Mouse (Mus musculus): Measurements from ENCODE around the gene Mdm2. TPM values are rescaled to one million over a fixed set of nuclear protein-coding genes. Genes with fewer than 3 reads are reported as not detected.
"Not testable (repeated sequence)": the region's sequence is repeated elsewhere in the genome, so short reads cannot be mapped to it uniquely, and the experiment has no call there.

Gene Mdm2
- polyA plus RNA-seq, 1 experiment from 2014 or later = 19.5 TPM

DNA sequence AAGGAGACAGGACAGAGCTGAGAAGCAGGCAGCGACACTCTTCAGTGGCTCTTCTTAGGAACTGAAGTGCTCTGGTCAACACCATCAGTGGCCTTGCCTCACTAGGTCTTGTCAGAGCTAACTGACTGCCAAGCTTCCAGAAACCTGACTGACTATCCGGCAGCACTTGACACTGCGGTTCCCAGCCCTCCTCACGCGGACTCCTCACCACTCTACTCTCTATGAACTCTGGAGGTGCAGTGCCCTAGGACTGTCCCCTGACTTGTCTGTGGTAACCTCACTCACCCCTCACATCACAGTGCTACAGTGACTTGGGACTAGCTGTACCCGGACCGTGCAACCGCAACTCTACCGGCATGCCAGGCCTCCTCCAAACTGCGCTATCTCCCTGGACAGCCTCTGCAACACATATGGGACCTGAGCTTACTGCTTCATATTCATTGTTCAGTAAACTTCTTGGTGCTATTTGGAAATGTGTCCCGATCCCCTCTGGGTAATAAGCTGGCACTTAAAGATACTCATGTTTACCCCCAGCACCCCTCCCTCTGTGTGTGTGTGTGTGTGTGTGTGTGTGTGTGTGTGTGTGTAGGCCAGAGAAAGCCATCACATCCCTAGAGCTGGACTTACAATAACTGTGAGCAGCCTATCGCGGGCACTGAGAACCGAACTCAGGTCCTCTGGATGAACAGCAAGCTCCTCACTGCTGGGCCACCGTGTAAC, 28.5 kb upstream of the Mdm2 start:
- H3K27ac ChIP-seq (replicated peaks) = no peak overlapping the region
- H3K4me2 ChIP-seq = no peak overlapping the region
- H3K27me3 ChIP-seq = no peaks in the 10 kb centered on the region
- no peaks in the 10 kb centered on the region for H3K36me3 ChIP-seq (replicated peaks)
- no peak overlapping the region for H3K4me3 ChIP-seq (replicated peaks)
- no peak for ATAC-seq (ENCODE audit: insufficient read depth)
- no peaks in the 10 kb centered on the region for H3K9me3 ChIP-seq (replicated peaks)
- H3K9ac ChIP-seq = no peak overlapping the region
- H3K4me1 ChIP-seq (replicated peaks) = peaks cover 10% of the 10 kb centered on the region
- 89% methylated on average over 15 of the region's 15 CpGs for WGBS (ENCODE audit: insufficient replicate concordance)

DNA sequence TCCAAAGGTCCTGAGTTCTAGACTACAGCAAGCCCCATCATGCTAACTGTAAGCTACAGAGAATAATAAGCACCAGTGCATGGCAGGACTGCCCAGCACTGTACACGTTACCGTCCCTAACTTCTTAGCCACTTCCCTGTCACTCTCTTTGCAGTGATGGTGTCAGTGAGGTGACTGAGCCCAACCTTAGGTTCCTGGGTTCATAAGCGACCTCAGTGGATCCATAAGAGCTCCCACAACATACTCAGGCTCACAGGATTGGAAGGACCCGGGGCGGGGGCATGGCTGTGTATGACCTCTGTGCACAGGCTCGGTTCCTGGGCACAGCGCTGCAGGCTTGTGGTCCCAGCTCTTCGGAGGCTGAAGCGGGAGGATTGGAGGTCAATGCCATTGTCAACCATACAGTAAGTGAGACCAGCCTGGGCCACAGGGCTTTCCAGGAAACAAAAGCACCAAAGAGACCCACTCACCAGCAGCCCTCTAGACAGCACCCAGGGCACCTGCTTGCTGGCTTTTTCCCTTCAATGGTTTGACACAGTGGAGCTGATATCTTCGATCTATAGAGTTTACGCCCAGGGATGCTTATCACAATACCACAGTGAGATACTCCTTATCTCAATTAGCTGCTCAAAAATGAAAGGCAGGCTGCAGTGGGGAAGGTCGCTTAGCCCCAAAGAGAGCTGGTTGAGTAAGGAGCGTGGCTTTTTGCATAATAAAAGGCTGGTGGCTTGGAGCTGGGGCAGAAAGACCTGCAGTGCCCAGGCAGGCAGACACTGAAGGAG, 27.8 kb upstream of the Mdm2 start:
- Histone ChIP-seq H3K4me2 (no peak overlapping the region), H3K4me3 (replicated peaks) (no peak overlapping the region), H3K27me3 (no peaks in the 10 kb centered on the region), H3K27ac (replicated peaks) (no peak overlapping the region), H3K36me3 (replicated peaks) (no peaks in the 10 kb centered on the region), H3K9me3 (replicated peaks) (no peaks in the 10 kb centered on the region), H3K9ac (no peak overlapping the region), H3K4me1 (replicated peaks) (peaks cover 13% of the 10 kb centered on the region)
- WGBS (ENCODE audit: insufficient replicate concordance) = 56% methylated on average over 13 of the region's 13 CpGs
- no peak for ATAC-seq (ENCODE audit: insufficient read depth)

DNA sequence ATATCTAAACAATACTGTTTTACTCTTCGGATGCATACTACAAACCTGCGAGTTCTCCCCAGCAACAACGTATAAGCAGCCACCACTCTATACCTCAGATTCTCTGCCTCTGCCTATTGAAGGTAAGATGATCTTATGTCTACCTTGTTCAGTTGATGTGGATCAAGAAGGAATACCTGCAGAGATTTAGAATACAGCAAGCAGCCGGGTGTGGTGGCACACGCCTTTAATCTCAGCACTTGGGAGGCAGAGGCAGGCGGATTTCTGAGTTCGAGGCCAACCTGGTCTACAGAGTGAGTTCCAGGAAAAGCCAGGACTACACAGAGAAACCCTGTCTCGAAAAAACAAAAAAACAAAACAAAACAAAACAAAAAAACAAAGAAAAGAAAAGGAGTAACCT, 26.9 kb upstream of the Mdm2 start:
- H3K27me3 ChIP-seq; H3K36me3 ChIP-seq (replicated peaks); H3K9me3 ChIP-seq (replicated peaks); H3K9ac ChIP-seq; H3K4me2 ChIP-seq; H3K27ac ChIP-seq (replicated peaks); ATAC-seq (ENCODE audit: insufficient read depth); H3K4me3 ChIP-seq (replicated peaks): not testable (repeated sequence)
- 75% methylated on average over 8 of the region's 8 CpGs for WGBS (ENCODE audit: insufficient replicate concordance)
- peaks cover 22% of the 10 kb centered on the region for H3K4me1 ChIP-seq (replicated peaks)

DNA sequence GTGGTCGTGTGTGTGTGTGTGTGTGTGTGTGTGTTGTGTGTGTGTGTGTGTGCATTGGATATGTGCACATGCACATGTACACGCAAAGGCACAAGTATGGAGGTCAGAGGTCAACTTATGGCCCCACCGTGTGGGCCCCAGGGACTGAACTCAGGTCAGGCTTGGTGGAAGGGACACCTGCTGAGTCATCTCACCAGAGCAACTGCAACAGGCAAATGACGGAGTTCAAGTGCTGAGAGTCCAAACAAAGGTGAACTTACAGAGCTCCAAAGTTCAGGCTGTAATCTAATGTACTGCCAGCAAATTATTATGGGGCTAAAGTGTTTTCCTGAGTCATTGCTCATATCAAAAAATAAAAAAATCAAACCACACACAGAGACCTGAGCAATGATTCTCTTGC, 26.5 kb upstream of the Mdm2 start:
- H3K9ac ChIP-seq = no peak overlapping the region
- no peak overlapping the region for H3K4me3 ChIP-seq (replicated peaks)
- H3K4me2 ChIP-seq = no peak overlapping the region
- H3K36me3 ChIP-seq (replicated peaks) = no peaks in the 10 kb centered on the region
- H3K4me1 ChIP-seq (replicated peaks) = peaks cover 26% of the 10 kb centered on the region
- ATAC-seq (ENCODE audit: insufficient read depth) = no peak
- H3K27ac ChIP-seq (replicated peaks) = no peak overlapping the region
- H3K27me3 ChIP-seq = no peaks in the 10 kb centered on the region
- H3K9me3 ChIP-seq (replicated peaks) = no peaks in the 10 kb centered on the region
- WGBS (ENCODE audit: insufficient replicate concordance) = 57% methylated on average over 4 of the region's 4 CpGs

DNA sequence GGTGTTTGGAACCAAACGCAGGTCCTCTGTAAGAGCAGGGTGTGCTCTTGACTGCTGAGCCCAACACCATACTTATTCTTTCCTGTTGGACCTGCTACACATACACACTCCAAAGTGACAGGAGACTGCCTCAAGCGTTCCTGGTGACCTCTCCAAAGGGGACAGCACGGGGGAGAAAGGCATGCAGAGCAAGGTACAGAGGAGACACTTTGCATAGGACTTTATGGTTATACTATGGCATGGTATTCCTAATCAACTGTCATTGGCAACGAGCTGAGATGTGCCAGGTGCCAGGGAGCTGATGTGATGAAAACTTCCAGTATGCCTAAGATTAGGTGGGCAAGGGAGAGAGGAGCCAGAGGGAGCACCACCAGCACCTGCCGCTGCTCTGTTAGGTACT, 26.0 kb upstream of the Mdm2 start:
- Histone ChIP-seq H3K27ac (replicated peaks) (no peak overlapping the region), H3K9me3 (replicated peaks) (no peaks in the 10 kb centered on the region), H3K9ac (no peak overlapping the region), H3K4me1 (replicated peaks) (peaks cover 31% of the 10 kb centered on the region), H3K27me3 (no peaks in the 10 kb centered on the region), H3K4me2 (no peak overlapping the region), H3K4me3 (replicated peaks) (no peak overlapping the region), H3K36me3 (replicated peaks) (no peaks in the 10 kb centered on the region)
- ATAC-seq (ENCODE audit: insufficient read depth) = no peak
- WGBS (ENCODE audit: insufficient replicate concordance) = 75% methylated on average over 5 of the region's 5 CpGs

DNA sequence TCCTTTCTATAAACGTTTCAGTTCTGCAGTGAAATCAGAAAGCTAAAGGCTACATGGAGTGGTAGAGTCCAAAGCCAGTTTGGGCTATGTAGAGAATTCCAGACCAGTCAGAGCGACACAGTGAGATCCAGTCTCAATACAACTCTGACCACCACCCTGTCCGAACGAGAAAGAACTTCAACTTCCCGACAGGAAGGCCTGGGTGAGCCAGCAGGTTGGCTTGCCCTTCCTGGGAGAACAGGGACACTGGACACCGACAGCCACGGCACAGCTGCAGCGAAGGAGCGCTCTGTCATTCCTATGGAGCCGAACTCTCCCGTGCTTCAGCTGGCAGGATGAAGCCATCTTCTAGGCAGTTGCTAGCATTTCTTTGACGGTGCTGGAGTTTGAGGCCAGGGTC, 24.8 kb upstream of the Mdm2 start:
- WGBS (ENCODE audit: insufficient replicate concordance) = 78% methylated on average over 12 of the region's 12 CpGs
- ATAC-seq (ENCODE audit: insufficient read depth); H3K4me3 ChIP-seq (replicated peaks): not testable (repeated sequence)

DNA sequence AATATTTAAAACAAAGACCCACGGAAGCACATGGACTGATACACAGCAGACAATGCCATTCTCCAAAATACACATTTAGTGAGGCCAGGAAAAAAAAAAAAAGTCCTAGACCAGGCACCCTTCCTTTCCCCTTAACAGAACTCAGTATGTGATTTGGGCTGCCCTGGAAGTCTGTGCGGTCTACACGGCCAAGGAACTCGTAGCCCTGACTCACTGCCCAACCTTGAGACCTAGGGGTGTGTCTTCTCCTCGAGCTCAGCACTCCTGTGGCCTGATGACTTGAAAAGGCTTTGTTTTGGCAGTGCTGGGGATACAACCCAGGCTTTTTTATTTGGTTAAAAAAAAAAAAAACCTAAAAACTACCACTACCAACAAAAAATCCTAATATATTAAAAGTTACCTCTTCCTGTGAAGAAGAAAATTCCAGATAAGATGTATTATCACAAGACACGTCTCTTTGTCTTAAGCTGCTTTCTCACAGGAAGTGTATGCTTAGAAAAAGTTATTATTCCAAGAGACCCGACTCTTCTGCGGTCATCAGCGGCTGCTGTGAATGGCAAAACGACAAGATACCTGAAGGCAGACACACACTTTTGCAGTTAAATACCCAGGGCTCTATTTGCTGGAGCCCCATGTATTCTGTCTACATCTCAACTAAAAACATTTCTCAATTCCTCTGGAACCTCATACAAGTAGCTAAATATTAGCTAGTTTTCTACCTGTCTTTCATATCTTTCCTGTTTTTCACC, 23.7 kb upstream of the Mdm2 start:
- ATAC-seq (ENCODE audit: insufficient read depth); H3K36me3 ChIP-seq (replicated peaks); H3K27ac ChIP-seq (replicated peaks); H3K9ac ChIP-seq; H3K27me3 ChIP-seq; H3K9me3 ChIP-seq (replicated peaks); H3K4me3 ChIP-seq (replicated peaks); H3K4me2 ChIP-seq: not testable (repeated sequence)
- peaks cover 41% of the 10 kb centered on the region for H3K4me1 ChIP-seq (replicated peaks)
- 57% methylated on average over 10 of the region's 10 CpGs for WGBS (ENCODE audit: insufficient replicate concordance)

More for the DNA sequence above, 24.8 kb upstream of the Mdm2 start:
- H3K9ac ChIP-seq; H3K27me3 ChIP-seq; H3K4me2 ChIP-seq; H3K27ac ChIP-seq (replicated peaks); H3K36me3 ChIP-seq (replicated peaks); H3K9me3 ChIP-seq (replicated peaks): not testable (repeated sequence)
- peaks cover 41% of the 10 kb centered on the region for H3K4me1 ChIP-seq (replicated peaks)

DNA sequence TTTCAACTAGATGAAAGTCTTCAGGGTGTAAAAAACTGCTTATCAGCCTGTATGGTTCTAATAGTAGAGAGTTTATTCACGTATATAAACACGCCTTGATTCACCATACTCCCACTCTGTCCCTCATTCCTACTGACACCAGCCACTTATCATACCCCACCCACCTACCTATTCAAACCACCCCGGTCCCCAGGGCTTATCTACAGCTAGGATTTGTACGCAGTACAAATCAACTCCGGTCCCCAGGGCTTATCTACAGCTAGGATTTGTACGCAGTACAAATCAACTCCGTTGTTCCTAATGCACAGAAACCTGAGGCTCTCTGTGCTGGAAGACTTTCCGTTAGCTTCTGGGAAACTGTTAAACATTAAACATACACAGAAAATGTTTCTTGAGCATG, 23.1 kb upstream of the Mdm2 start:
- H3K27ac ChIP-seq (replicated peaks); H3K4me3 ChIP-seq (replicated peaks); H3K27me3 ChIP-seq; H3K36me3 ChIP-seq (replicated peaks); H3K4me2 ChIP-seq; H3K9me3 ChIP-seq (replicated peaks); ATAC-seq (ENCODE audit: insufficient read depth); H3K9ac ChIP-seq: not testable (repeated sequence)
- H3K4me1 ChIP-seq (replicated peaks) = peaks cover 37% of the 10 kb centered on the region
- WGBS (ENCODE audit: insufficient replicate concordance) = 26% methylated on average over 8 of the region's 8 CpGs

DNA sequence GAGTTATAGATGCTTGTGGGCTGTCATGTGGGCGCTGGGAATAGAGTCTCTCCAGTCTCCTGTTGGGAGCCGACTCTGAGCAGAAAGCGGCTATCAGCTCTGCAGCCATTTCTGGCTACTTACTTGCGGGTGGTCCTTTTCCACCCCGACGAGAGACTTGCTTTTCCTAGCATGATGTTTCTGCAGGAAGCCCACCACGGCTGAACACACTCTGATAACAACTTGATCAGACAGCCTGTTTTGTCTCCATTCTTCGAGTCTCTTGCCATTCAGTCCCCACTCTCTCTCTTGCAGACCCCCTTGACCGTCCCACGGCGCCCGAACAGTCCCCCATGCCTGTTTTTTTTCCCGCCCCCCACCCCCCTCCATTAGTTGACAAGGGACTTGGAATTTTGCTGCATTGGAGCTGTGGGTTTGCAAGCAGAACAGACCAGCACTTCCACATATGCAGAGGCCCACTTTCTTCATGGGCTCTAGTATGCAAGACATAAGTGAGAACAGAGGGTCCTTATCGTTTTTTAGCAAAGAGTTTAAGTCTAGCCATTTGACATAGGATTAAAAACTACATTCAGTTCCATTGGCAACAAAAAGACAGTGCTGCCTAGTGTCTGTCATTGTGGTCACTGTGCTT, 22.5 kb upstream of the Mdm2 start:
- Histone ChIP-seq H3K27ac (replicated peaks) (peak overlapping the region; percentile 66; the same call in 1 of the 2 replicates), H3K4me2 (peak overlapping the region; percentile 27; the same call in 1 of the 2 replicates)

DNA sequence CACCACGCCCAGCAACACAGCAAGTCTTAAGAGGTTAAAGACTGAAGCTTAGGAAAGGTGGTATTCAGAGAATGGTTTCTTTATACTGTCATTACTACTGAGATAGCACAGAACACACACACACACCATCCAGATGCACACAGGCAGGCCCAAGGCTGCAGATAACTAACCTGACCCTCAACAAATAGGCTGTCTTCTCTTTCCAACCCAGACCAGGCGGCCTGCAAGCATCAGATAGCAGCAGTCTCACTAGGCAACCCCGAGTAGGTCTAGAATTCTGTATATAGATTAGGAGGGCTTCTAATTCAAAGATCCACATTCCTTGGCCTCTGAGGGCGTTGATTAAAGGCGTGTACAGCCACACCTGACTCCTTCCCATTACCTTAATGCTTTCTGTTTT, 21.6 kb upstream of the Mdm2 start:
- Histone ChIP-seq H3K4me2 (peak overlapping the region; percentile 27), H3K9ac (no peak overlapping the region), H3K4me3 (replicated peaks) (no peak overlapping the region), H3K4me1 (replicated peaks) (peaks cover 31% of the 10 kb centered on the region), H3K9me3 (replicated peaks) (no peaks in the 10 kb centered on the region), H3K27me3 (no peaks in the 10 kb centered on the region), H3K36me3 (replicated peaks) (no peaks in the 10 kb centered on the region), H3K27ac (replicated peaks) (peak overlapping the region; percentile 66)
- 25% methylated on average over 5 of the region's 5 CpGs for WGBS (ENCODE audit: insufficient replicate concordance)
- ATAC-seq (ENCODE audit: insufficient read depth) = peak; percentile 90

More for the DNA sequence above, 22.5 kb upstream of the Mdm2 start:
- Histone ChIP-seq H3K4me3 (replicated peaks) (no peak overlapping the region), H3K4me1 (replicated peaks) (peaks cover 32% of the 10 kb centered on the region), H3K36me3 (replicated peaks) (no peaks in the 10 kb centered on the region), H3K27me3 (no peaks in the 10 kb centered on the region), H3K9me3 (replicated peaks) (no peaks in the 10 kb centered on the region), H3K9ac (no peak overlapping the region)
- WGBS (ENCODE audit: insufficient replicate concordance) = 48% methylated on average over 14 of the region's 14 CpGs
- no peak for ATAC-seq (ENCODE audit: insufficient read depth)
